Mouse (Mus musculus) testis, adult 2 months (tissue): ENCODE measurements around the gene Phactr1.

Experiments
- CTCF ChIP-seq: fragments of 200-500 bp; IDR thresholded peaks from 2 replicates; pipeline ENCODE4 v1.5.1; 2012; ENCODE audit warnings: low read depth, mild to moderate bottlenecking, inconsistent platforms, low read length, moderate library complexity; ENCODE audit not compliant: control insufficient read depth, insufficient read depth, insufficient replicate concordance
- POLR2A ChIP-seq: fragments of 200-500 bp; IDR thresholded peaks from 2 replicates; pipeline ENCODE4 v1.6.1; 2012; ENCODE audit warnings: low read depth, mild to moderate bottlenecking, inconsistent platforms, low read length, moderate library complexity; ENCODE audit not compliant: control insufficient read depth

- no peak for TF ChIP-seq CTCF
- TF ChIP-seq POLR2A: no peak
Measured at GRCm38 (mm10) chr13:42737486-42737885, 57.1 kb downstream of the Phactr1 start.
